Mouse (Mus musculus): ENCODE data around the gene Rbfox1. TPM values are rescaled to one million over a fixed set of nuclear protein-coding genes. Genes with fewer than 3 reads are reported as not detected.

Rbfox1 gene
- polyA plus RNA-seq, 1 experiment from 2014 or later, result 4.5 TPM

- 73% methylated on average over 3 of the region's 3 CpGs for WGBS
- Histone ChIP-seq H3K4me3 (replicated peaks; ENCODE audit: low read length) (no peak overlapping the region), H3K4me1 (ENCODE audit: control insufficient read depth, insufficient read depth, low read length) (no peaks in the 10 kb centered on the region), H3K9me3 (replicated peaks; ENCODE audit: control insufficient read depth, low read length) (no peaks in the 10 kb centered on the region), H3K27ac (ENCODE audit: low read length) (no peak overlapping the region), H3K27me3 (ENCODE audit: control insufficient read depth, insufficient read depth, low read length) (no peaks in the 10 kb centered on the region), H3K9ac (ENCODE audit: low read length) (no peak overlapping the region), H3K4me2 (ENCODE audit: low read depth, low read length) (no peak overlapping the region), H3K36me3 (ENCODE audit: control insufficient read depth, insufficient read depth, low read length) (no peaks in the 10 kb centered on the region)
- no peak for ATAC-seq (ENCODE audit: insufficient read depth, low FRiP score)
Measured at GRCm38 (mm10) chr16:5953106-5953505, 68.0 kb downstream of the Rbfox1 start.

- no peak overlapping the region for H3K4me2 ChIP-seq (ENCODE audit: low read depth, low read length)
- H3K9ac ChIP-seq (ENCODE audit: low read length), result no peak overlapping the region
- H3K9me3 ChIP-seq (replicated peaks; ENCODE audit: control insufficient read depth, low read length), result no peaks in the 10 kb centered on the region
- no peak for ATAC-seq (ENCODE audit: insufficient read depth, low FRiP score)
- no peaks in the 10 kb centered on the region for H3K27me3 ChIP-seq (ENCODE audit: control insufficient read depth, insufficient read depth, low read length)
- no peaks in the 10 kb centered on the region for H3K36me3 ChIP-seq (ENCODE audit: control insufficient read depth, insufficient read depth, low read length)
- H3K4me3 ChIP-seq (replicated peaks; ENCODE audit: low read length), result no peak overlapping the region
- WGBS, result 75% methylated on average over 4 of the region's 4 CpGs
- H3K4me1 ChIP-seq (ENCODE audit: control insufficient read depth, insufficient read depth, low read length), result no peaks in the 10 kb centered on the region
- H3K27ac ChIP-seq (ENCODE audit: low read length), result no peak overlapping the region
Measured at GRCm38 (mm10) chr16:5957418-5957817, 72.3 kb downstream of the Rbfox1 start.

- Histone ChIP-seq H3K27me3 (ENCODE audit: control insufficient read depth, insufficient read depth, low read length) (no peaks in the 10 kb centered on the region), H3K4me3 (replicated peaks; ENCODE audit: low read length) (no peak overlapping the region), H3K4me2 (ENCODE audit: low read depth, low read length) (no peak overlapping the region), H3K27ac (ENCODE audit: low read length) (no peak overlapping the region), H3K9ac (ENCODE audit: low read length) (no peak overlapping the region), H3K9me3 (replicated peaks; ENCODE audit: control insufficient read depth, low read length) (no peaks in the 10 kb centered on the region), H3K4me1 (ENCODE audit: control insufficient read depth, insufficient read depth, low read length) (no peaks in the 10 kb centered on the region), H3K36me3 (ENCODE audit: control insufficient read depth, insufficient read depth, low read length) (no peaks in the 10 kb centered on the region)
- WGBS, result 66% methylated on average over 3 of the region's 3 CpGs
- no peak for ATAC-seq (ENCODE audit: insufficient read depth, low FRiP score)
Measured at GRCm38 (mm10) chr16:5961786-5962185, 76.6 kb downstream of the Rbfox1 start.

GRCm38 (mm10) chr16:5974172-5974571 lies 89.0 kb downstream of the Rbfox1 start:
- no peak overlapping the region for H3K4me2 ChIP-seq (ENCODE audit: low read depth, low read length)
- H3K9me3 ChIP-seq (replicated peaks; ENCODE audit: control insufficient read depth, low read length), result no peaks in the 10 kb centered on the region
- no peaks in the 10 kb centered on the region for H3K36me3 ChIP-seq (ENCODE audit: control insufficient read depth, insufficient read depth, low read length)
- H3K4me3 ChIP-seq (replicated peaks; ENCODE audit: low read length), result no peak overlapping the region
- no peak overlapping the region for H3K27ac ChIP-seq (ENCODE audit: low read length)
- no peaks in the 10 kb centered on the region for H3K27me3 ChIP-seq (ENCODE audit: control insufficient read depth, insufficient read depth, low read length)
- H3K9ac ChIP-seq (ENCODE audit: low read length), result no peak overlapping the region
- WGBS, result 67% methylated on average over 2 of the region's 2 CpGs
- H3K4me1 ChIP-seq (ENCODE audit: control insufficient read depth, insufficient read depth, low read length), result no peaks in the 10 kb centered on the region
- no peak for ATAC-seq (ENCODE audit: insufficient read depth, low FRiP score)

- no peak overlapping the region for H3K27ac ChIP-seq (ENCODE audit: low read length)
- no peaks in the 10 kb centered on the region for H3K36me3 ChIP-seq (ENCODE audit: control insufficient read depth, insufficient read depth, low read length)
- H3K27me3 ChIP-seq (ENCODE audit: control insufficient read depth, insufficient read depth, low read length), result no peaks in the 10 kb centered on the region
- no peak for ATAC-seq (ENCODE audit: insufficient read depth, low FRiP score)
- no peaks in the 10 kb centered on the region for H3K4me1 ChIP-seq (ENCODE audit: control insufficient read depth, insufficient read depth, low read length)
- WGBS, result 38% methylated on average over 10 of the region's 10 CpGs
- H3K9me3 ChIP-seq (replicated peaks; ENCODE audit: control insufficient read depth, low read length), result no peaks in the 10 kb centered on the region
- H3K9ac ChIP-seq (ENCODE audit: low read length), result no peak overlapping the region
- no peak overlapping the region for H3K4me3 ChIP-seq (replicated peaks; ENCODE audit: low read length)
- no peak overlapping the region for H3K4me2 ChIP-seq (ENCODE audit: low read depth, low read length)
Measured at GRCm38 (mm10) chr16:5992045-5993011, 107.2 kb downstream of the Rbfox1 start.

- Histone ChIP-seq H3K9me3 (replicated peaks; ENCODE audit: control insufficient read depth, low read length) (no peaks in the 10 kb centered on the region), H3K4me1 (ENCODE audit: control insufficient read depth, insufficient read depth, low read length) (no peaks in the 10 kb centered on the region), H3K9ac (ENCODE audit: low read length) (no peak overlapping the region), H3K36me3 (ENCODE audit: control insufficient read depth, insufficient read depth, low read length) (no peaks in the 10 kb centered on the region), H3K4me2 (ENCODE audit: low read depth, low read length) (no peak overlapping the region), H3K4me3 (replicated peaks; ENCODE audit: low read length) (no peak overlapping the region), H3K27ac (ENCODE audit: low read length) (no peak overlapping the region), H3K27me3 (ENCODE audit: control insufficient read depth, insufficient read depth, low read length) (no peaks in the 10 kb centered on the region)
- ATAC-seq (ENCODE audit: insufficient read depth, low FRiP score), result no peak
- 62% methylated on average over 4 of the region's 4 CpGs for WGBS
Measured at GRCm38 (mm10) chr16:5997136-5997535, 112.0 kb downstream of the Rbfox1 start.

- Histone ChIP-seq H3K4me2 (ENCODE audit: low read depth, low read length) (no peak overlapping the region), H3K27ac (ENCODE audit: low read length) (no peak overlapping the region), H3K4me3 (replicated peaks; ENCODE audit: low read length) (no peak overlapping the region), H3K27me3 (ENCODE audit: control insufficient read depth, insufficient read depth, low read length) (no peaks in the 10 kb centered on the region), H3K9me3 (replicated peaks; ENCODE audit: control insufficient read depth, low read length) (no peaks in the 10 kb centered on the region), H3K36me3 (ENCODE audit: control insufficient read depth, insufficient read depth, low read length) (no peaks in the 10 kb centered on the region), H3K4me1 (ENCODE audit: control insufficient read depth, insufficient read depth, low read length) (no peaks in the 10 kb centered on the region), H3K9ac (ENCODE audit: low read length) (no peak overlapping the region)
- no peak for ATAC-seq (ENCODE audit: insufficient read depth, low FRiP score)
- 88% methylated on average over 4 of the region's 4 CpGs for WGBS
Measured at GRCm38 (mm10) chr16:5997651-5998050, 112.5 kb downstream of the Rbfox1 start.

GRCm38 (mm10) chr16:6000016-6000415 lies 114.9 kb downstream of the Rbfox1 start:
- Histone ChIP-seq H3K9me3 (replicated peaks; ENCODE audit: control insufficient read depth, low read length) (no peaks in the 10 kb centered on the region), H3K36me3 (ENCODE audit: control insufficient read depth, insufficient read depth, low read length) (no peaks in the 10 kb centered on the region), H3K4me3 (replicated peaks; ENCODE audit: low read length) (no peak overlapping the region), H3K9ac (ENCODE audit: low read length) (no peak overlapping the region), H3K27ac (ENCODE audit: low read length) (no peak overlapping the region), H3K4me1 (ENCODE audit: control insufficient read depth, insufficient read depth, low read length) (no peaks in the 10 kb centered on the region), H3K27me3 (ENCODE audit: control insufficient read depth, insufficient read depth, low read length) (no peaks in the 10 kb centered on the region), H3K4me2 (ENCODE audit: low read depth, low read length) (no peak overlapping the region)
- WGBS, result 48% methylated on average over 1 of the region's 1 CpGs
- no peak for ATAC-seq (ENCODE audit: insufficient read depth, low FRiP score)

- no peaks in the 10 kb centered on the region for H3K4me1 ChIP-seq (ENCODE audit: control insufficient read depth, insufficient read depth, low read length)
- no peak overlapping the region for H3K27ac ChIP-seq (ENCODE audit: low read length)
- no peak overlapping the region for H3K9ac ChIP-seq (ENCODE audit: low read length)
- H3K4me3 ChIP-seq (replicated peaks; ENCODE audit: low read length), result no peak overlapping the region
- H3K27me3 ChIP-seq (ENCODE audit: control insufficient read depth, insufficient read depth, low read length), result no peaks in the 10 kb centered on the region
- no peaks in the 10 kb centered on the region for H3K36me3 ChIP-seq (ENCODE audit: control insufficient read depth, insufficient read depth, low read length)
- no peak for ATAC-seq (ENCODE audit: insufficient read depth, low FRiP score)
- no peak overlapping the region for H3K4me2 ChIP-seq (ENCODE audit: low read depth, low read length)
- H3K9me3 ChIP-seq (replicated peaks; ENCODE audit: control insufficient read depth, low read length), result no peaks in the 10 kb centered on the region
Measured at GRCm38 (mm10) chr16:6006996-6007395, 121.8 kb downstream of the Rbfox1 start.

Data from stomach, embryonic 16.5 days (tissue).